11 mouse cellular contexts compared by ENCODE assay signal in genomic region chr7:38105379-38105778, GRCm38 (mm10). TPM values are rescaled to one million over a fixed set of nuclear protein-coding genes. Genes with fewer than 3 reads are reported as not detected.
DNase-seq lines count a peak whose midpoint lies in the region; ATAC-seq lines count a peak whose summit lies in the region.
"Had no signal": no experiment of that assay in that cellular context is flagged by ENCODE, and none has a peak within 500 bp of the region (broad histone marks: within the 10 kb centered on the region; RNA-seq: fewer than 3 reads in every experiment).

No protein-coding gene starts in this region.

- 77% methylated on average over 3 of the region's 3 CpGs for WGBS in lung, embryonic 15.5 days
- WGBS in liver, embryonic 15.5 days (ENCODE audit: insufficient replicate concordance) = 20% methylated on average over 3 of the region's 3 CpGs

- peak overlapping the region; percentile 95 for H3K4me3 ChIP-seq in lung, embryonic 15.5 days
- H3K4me3 ChIP-seq in liver, embryonic 15.5 days (replicated peaks) = peak overlapping the region; percentile 93

- H3K4me2 ChIP-seq in lung, embryonic 15.5 days = peak overlapping the region; percentile 90
- peak overlapping the region; percentile 99 for H3K4me2 ChIP-seq in liver, embryonic 15.5 days

- no peak for DNase-seq in lung, postnatal 10 days
- DNase-seq in c-Kit-negative CD71-positive TER-119-positive erythroid progenitor cells, embryonic 14.5 days (ENCODE audit: low read depth, low spot score) = peak; percentile 57
- DNase-seq in urinary bladder, postnatal 14 days (ENCODE audit: low spot score) = no peak
- no peak for DNase-seq in retina, embryonic 14.5 days (ENCODE audit: low spot score)
- no peak for DNase-seq in left cerebral cortex, adult 9 months (ENCODE audit: low spot score in 2 of 2)
- DNase-seq: gastrocnemius, postnatal 25 days; kidney, adult 8-10 months; right cerebral cortex, postnatal 25 days had no signal

- H3K4me1 ChIP-seq in lung, embryonic 15.5 days = peaks cover 22% of the 10 kb centered on the region
- peaks cover 55% of the 10 kb centered on the region for H3K4me1 ChIP-seq in liver, embryonic 15.5 days (replicated peaks)

- H3K27ac ChIP-seq in lung, embryonic 15.5 days = no peak overlapping the region
- H3K27ac ChIP-seq in liver, embryonic 15.5 days (replicated peaks) = peak overlapping the region; percentile 86

- no peak overlapping the region for H3K9ac ChIP-seq in lung, embryonic 15.5 days
- peak overlapping the region; percentile 89 for H3K9ac ChIP-seq in liver, embryonic 15.5 days

- ATAC-seq in lung, embryonic 15.5 days (ENCODE audit: borderline replicate concordance, extremely low read depth, low FRiP score, low TSS enrichment) = no peak
- peak; percentile 67 for ATAC-seq in erythroblast, adult 5-6 weeks (replicated peaks; ENCODE audit: low FRiP score, poor library complexity, severe bottlenecking)
- peak; percentile 57 for ATAC-seq in liver, embryonic 15.5 days (ENCODE audit: insufficient read depth)

- no peaks in the 10 kb centered on the region for H3K9me3 ChIP-seq in lung, embryonic 15.5 days
- H3K9me3 ChIP-seq in liver, embryonic 15.5 days (replicated peaks) = no peaks in the 10 kb centered on the region

- no peaks in the 10 kb centered on the region for H3K27me3 ChIP-seq in lung, embryonic 15.5 days
- no peaks in the 10 kb centered on the region for H3K27me3 ChIP-seq in liver, embryonic 15.5 days

- peaks cover 23% of the 10 kb centered on the region for H3K36me3 ChIP-seq in lung, embryonic 15.5 days
- H3K36me3 ChIP-seq in liver, embryonic 15.5 days (replicated peaks) = peaks cover 45% of the 10 kb centered on the region

RNA-seq across cellular contexts. Expression of gene Ccne1, which starts 2.0 kb away (rescaled TPM):
- polyA plus RNA-seq in lung, embryonic 15.5 days (2015; fragmentation: Nextera tagmentation; extraction: Ambion mirVana) = 57.6 and 59.4 TPM in 2 replicates
- total RNA-seq in erythroblast, adult 5-6 weeks (2015; ENCODE audit: low replicate concordance) = 18.8 and 62.1 TPM in 2 replicates
- total RNA-seq in erythroblast, adult 5-6 weeks (2017; ENCODE audit: low replicate concordance) = 50.2 and 65.5 TPM in 2 replicates
- 77.6 and 79.9 TPM in 2 replicates for polyA plus RNA-seq in liver, embryonic 15.5 days (2015; fragmentation: Nextera tagmentation; extraction: Ambion mirVana)
